Mouse (Mus musculus) kidney, postnatal 4 days (tissue): ENCODE data around the gene Gm45062.

ENCODE experiments used
- DNase-seq, 2 experiments: peaks; one replicate each; pipeline ENCODE4 v3.0.0; 2021; ENCODE audit warnings: mixed read lengths in 2 of 2

The Gm45062 gene

DNA sequence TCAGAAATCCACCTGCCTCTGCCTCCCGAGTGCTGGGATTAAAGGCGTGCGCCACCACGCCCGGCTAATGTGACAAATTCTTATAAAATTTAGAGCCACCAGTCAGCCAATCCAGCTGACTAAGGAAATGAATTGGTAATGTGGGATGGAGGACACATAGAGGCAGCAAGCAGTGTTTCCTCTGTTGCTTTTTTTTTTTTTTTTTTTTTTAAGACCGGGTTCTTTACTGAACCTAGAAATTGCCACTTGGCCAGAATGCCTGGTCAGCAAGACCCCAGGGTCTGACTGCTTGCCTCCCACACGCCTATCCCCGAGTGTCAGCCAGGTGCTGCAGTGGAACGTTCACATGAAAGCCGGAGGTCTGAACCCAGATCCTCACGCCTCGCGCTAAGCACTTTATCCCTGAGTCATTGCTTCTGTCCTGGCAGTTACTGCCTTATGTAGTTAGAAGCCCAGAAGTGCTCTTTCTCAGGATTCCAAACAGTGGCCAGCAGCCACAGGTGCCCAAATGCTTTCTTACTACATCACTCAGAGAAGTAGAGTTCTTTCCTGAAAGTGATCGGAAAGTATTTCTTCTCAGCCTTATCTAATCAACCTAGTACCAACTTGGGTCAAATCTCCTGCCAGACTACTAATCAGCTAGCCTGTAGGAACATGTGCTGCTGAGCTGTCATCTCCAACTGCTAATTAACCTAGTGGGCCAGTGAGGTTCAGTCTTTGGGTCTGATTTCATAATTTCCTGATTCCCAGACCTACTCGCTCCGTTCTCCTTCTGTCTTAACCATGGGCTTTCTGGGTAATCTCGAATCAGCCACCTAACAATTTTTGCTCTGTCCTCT, 225.4 kb downstream of the Gm45062 start:
- no peak for DNase-seq

GRCm38 (mm10) chr6:8485414-8486175, 226.3 kb downstream of the Gm45062 start:
- DNase-seq: peak in 1 of 2 experiments; percentile 5

DNA sequence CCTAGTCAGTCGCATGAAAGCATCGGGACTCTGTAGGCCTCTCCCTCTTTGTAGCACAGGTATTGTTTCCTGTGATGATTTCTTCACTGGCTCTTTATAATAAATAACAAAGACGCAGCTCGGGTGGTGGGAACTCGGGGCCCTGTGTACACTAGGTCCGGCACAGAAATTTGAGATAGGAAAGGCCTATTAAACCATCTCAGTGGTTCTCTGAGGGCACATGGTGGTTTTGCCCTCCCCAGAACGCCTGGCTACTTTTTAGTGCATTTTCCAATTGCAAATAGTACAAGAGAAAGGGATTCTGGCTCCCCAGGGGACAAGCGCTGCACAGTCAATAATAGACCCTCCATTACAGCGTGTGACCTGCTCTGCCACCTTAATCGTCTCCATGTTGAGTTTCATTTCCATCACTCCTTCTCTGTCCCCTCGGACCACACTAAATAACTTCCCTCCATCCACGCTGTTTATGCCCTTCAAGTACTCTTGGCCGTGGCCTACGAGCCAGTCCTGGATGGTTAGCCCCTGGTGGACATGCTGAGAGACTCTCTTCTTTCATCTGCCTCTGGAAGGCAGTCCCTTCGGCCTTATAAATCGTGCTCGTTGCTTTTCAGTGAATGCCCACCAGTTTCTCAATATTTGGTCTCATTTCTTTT, 227.3 kb downstream of the Gm45062 start:
- DNase-seq: no peak

GRCm38 (mm10) chr6:8487044-8487853, 228.0 kb downstream of the Gm45062 start:
- DNase-seq: no peak

GRCm38 (mm10) chr6:8488249-8488648, 229.0 kb downstream of the Gm45062 start:
- no peak for DNase-seq

- DNase-seq: no peak
Measured at GRCm38 (mm10) chr6:8489266-8489665, 230.0 kb downstream of the Gm45062 start.

GRCm38 (mm10) chr6:8489938-8490585, 230.8 kb downstream of the Gm45062 start:
- no peak for DNase-seq

GRCm38 (mm10) chr6:8492248-8492647, 233.0 kb downstream of the Gm45062 start:
- no peak for DNase-seq

- DNase-seq: no peak
Measured at GRCm38 (mm10) chr6:8495109-8495826, 236.0 kb downstream of the Gm45062 start.

GRCm38 (mm10) chr6:8495827-8496222, 236.6 kb downstream of the Gm45062 start:
- DNase-seq: peak in 1 of 2 experiments; percentile 26

DNA sequence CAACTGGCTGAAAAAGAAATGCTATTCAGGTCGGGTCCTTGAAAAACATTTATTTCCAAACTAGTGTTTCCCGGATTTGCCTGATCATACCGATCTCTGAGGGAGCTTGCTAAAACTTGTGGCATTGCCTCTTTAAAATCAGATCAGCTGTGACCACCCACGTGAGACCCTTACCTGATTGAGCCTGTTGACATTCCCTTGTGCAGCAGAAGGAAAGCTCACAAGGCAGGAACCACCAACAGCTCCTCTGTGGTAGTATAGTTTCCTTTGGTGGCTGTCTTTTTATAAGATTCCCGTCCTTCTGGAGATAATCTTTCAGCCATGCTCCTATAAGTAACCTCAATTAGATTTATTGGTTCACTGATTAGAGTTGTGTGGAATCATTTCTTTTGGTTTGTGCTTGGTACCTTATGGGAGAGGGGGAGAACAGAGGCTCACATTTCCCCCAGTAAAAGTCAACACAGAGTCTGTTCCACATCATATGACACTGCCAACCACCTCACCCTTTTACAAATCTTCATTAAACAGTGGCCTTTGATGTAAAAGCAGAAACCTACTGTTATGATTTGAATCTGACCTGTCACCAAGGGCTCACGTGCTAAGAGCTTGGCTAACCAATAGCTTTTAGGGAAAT, 238.1 kb downstream of the Gm45062 start:
- DNase-seq: no peak

- peak in 1 of 2 experiments; percentile 19 for DNase-seq
Measured at GRCm38 (mm10) chr6:8497868-8498257, 238.6 kb downstream of the Gm45062 start.

GRCm38 (mm10) chr6:8498961-8499360, 239.7 kb downstream of the Gm45062 start:
- DNase-seq: no peak

DNA sequence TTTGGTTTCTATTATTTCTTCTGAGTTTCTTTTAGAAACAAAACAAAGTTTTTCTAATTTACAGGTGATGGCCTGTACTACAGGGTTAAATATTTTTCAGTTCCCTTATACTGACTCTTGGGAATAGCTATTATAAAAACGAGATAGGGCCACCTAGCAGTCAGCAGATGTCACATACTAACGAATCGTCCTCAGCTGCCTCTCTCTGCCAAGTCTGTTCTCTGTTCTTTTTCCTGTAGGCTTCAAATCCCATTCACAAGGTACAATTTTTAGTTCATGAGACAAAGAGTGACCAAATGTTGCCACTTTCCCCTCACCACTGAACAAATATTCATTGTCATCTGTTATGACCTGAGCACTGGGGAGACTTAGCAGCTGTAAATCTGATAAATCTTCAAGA, 244.7 kb downstream of the Gm45062 start:
- DNase-seq: no peak

DNA sequence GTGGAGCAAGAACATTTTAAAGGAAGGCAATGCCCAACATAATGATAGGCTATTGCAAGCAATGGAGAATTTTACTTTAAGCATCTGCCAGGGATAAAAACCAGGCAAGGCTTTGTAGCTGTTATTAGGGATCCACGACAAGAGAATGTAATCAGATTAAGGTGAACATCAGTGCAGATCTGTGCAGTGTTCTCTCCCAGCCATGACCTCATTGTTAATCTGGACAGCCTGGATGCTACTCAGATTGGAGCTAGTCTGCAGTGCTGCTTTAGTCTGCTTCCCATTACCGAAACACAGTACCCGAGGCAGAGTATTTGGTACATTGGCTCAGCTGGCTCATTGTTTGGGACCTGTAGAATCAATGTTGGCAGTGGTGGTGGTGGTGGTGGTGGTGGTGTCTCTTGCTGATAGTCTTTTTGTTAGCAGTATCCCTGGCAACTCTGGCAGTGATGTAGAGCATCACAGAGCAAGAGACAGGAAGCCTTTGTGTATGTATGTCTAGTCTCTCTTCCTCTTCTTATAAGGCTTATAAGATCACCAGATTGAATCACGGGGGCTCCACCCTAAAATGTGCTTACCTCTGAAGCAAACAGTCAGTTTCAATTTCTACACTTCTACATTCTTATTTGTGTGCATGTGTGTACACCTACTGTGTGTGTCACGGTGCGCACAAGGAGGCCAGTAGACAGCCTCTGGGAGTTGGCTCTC, 245.4 kb downstream of the Gm45062 start:
- no peak for DNase-seq

- DNase-seq: no peak
Measured at GRCm38 (mm10) chr6:8506631-8507030, 247.4 kb downstream of the Gm45062 start.

DNA sequence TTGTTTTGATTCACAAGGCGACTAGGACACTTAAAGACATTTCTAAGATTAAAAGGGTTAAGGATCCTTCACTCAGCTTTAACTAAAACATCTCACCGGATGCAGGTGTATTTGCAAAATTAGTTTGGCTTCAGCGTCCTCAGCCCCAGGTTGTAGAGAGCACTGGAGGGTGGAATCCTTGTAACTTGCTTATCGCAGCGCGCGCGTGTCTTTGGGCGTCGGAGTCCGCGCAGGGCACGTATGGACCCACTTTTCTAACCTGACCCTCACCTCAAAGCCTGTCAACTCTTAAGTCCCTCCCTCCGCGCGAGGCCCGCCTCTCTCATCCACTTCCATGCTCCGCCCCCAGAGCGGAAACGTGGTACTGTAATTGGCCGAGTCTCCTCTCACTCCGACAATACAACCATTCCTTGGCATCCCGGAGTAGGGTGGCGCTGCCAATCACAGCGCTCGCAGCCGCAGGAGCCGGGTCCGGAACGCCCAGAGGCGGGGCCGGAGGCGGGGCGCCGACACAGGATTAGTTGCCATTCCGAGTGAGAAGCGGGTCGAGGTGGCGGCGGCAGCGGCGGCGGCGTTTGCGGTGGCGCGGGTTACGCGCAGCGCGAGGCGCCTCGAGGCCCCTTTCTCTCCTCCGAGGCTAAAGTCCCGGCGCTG, 249.8 kb downstream of the Gm45062 start:
- peak; percentile 99 to 100 for DNase-seq

GRCm38 (mm10) chr6:8509551-8509950, 250.3 kb downstream of the Gm45062 start, which contains the start of gene Glcci1:
TSS of gene Glcci1 (plus strand) at chr6:8509600.
- peak; percentile 80 to 90 for DNase-seq
